Comparison of ENCODE assay signal across 9 mouse cellular contexts in the genomic region with DNA sequence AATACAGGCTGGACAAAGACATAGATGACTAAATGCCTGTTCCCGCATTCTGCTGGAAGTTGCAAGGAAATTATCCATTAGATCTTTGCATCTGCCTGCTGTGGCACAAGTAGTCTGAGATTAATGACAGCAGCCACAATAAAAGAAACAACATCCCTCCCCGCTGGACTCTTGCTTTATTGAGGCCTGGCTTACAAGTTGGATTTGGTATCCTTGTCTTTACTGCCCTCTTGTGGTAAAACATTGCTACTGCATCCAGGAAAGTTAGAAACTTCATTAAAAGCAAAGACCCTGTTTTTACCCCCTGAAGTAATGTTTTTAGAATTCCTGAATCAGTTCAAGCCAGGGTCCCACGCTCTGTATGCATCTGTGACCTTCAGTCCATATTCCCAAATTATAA. TPM values are rescaled to one million over a fixed set of nuclear protein-coding genes. Genes with fewer than 3 reads are reported as not detected.
DNase-seq lines count a peak whose midpoint lies in the region; ATAC-seq lines count a peak whose summit lies in the region.
"Had no signal": no experiment of that assay in that cellular context is flagged by ENCODE, and none has a peak within 500 bp of the region (broad histone marks: within the 10 kb centered on the region; RNA-seq: fewer than 3 reads in every experiment).

No protein-coding gene starts in this region.

- WGBS in hindbrain, embryonic 14.5 days = 21% methylated on average over 3 of the region's 3 CpGs
- WGBS in hindbrain, embryonic 16.5 days = 18% methylated on average over 3 of the region's 3 CpGs

- peak; percentile 88 for DNase-seq in hindbrain, embryonic 14.5 days (ENCODE audit: low spot score)
- DNase-seq in thymus, postnatal 14 days = peak; percentile 28
- DNase-seq in thymus, postnatal 25 days = no peak
- DNase-seq in embryo, embryonic 10 days (ENCODE audit: low spot score) = peak; percentile 78
- DNase-seq in testis, postnatal 14 days (ENCODE audit: low spot score) = no peak
- no peak for DNase-seq in gastrocnemius, postnatal 14 days

- H3K4me2 ChIP-seq in hindbrain, embryonic 14.5 days (replicated peaks) = no peak overlapping the region
- no peak overlapping the region for H3K4me2 ChIP-seq in hindbrain, embryonic 16.5 days (ENCODE audit: low read length)
- H3K4me2 ChIP-seq: liver, embryonic 15.5 days had no signal

- H3K27ac ChIP-seq in hindbrain, embryonic 14.5 days = no peak overlapping the region
- no peak overlapping the region for H3K27ac ChIP-seq in hindbrain, embryonic 16.5 days (ENCODE audit: low read depth, low read length)
- H3K27ac ChIP-seq: liver, embryonic 15.5 days had no signal

- no peaks in the 10 kb centered on the region for H3K9me3 ChIP-seq in hindbrain, embryonic 14.5 days (ENCODE audit: control insufficient read depth, low read length)
- H3K9me3 ChIP-seq in hindbrain, embryonic 16.5 days (ENCODE audit: control insufficient read depth, low read length) = no peaks in the 10 kb centered on the region
- H3K9me3 ChIP-seq: liver, embryonic 15.5 days had no signal

- H3K27me3 ChIP-seq in hindbrain, embryonic 14.5 days (ENCODE audit: control insufficient read depth, insufficient read depth, low read length) = no peaks in the 10 kb centered on the region
- H3K27me3 ChIP-seq in hindbrain, embryonic 16.5 days (replicated peaks; ENCODE audit: control insufficient read depth, insufficient read depth, low read length) = peaks cover 5% of the 10 kb centered on the region
- H3K27me3 ChIP-seq: liver, embryonic 15.5 days had no signal

- no peaks in the 10 kb centered on the region for H3K36me3 ChIP-seq in hindbrain, embryonic 14.5 days (replicated peaks; ENCODE audit: control insufficient read depth, insufficient read depth)
- H3K36me3 ChIP-seq in hindbrain, embryonic 16.5 days (ENCODE audit: control insufficient read depth, insufficient read depth, low read length) = no peaks in the 10 kb centered on the region
- H3K36me3 ChIP-seq: liver, embryonic 15.5 days had no signal

- intact Hi-C loops in gastrocnemius, postnatal 14 days (cut with DNase I; ENCODE audit: low total_unique reads) = no loop called here

- no peak for ATAC-seq in hindbrain, embryonic 14.5 days (ENCODE audit: low FRiP score)
- ATAC-seq in hindbrain, embryonic 16.5 days = no peak
- ATAC-seq in megakaryocyte progenitor cell, adult 5-6 weeks (replicated peaks; ENCODE audit: poor library complexity) = peak; percentile 59

- H3K4me1 ChIP-seq in hindbrain, embryonic 14.5 days (replicated peaks; ENCODE audit: control insufficient read depth, insufficient read depth, low read length) = no peaks in the 10 kb centered on the region
- H3K4me1 ChIP-seq in hindbrain, embryonic 16.5 days (ENCODE audit: control insufficient read depth, insufficient read depth, low read depth, low read length) = no peaks in the 10 kb centered on the region

- no peak overlapping the region for H3K9ac ChIP-seq in hindbrain, embryonic 14.5 days
- no peak overlapping the region for H3K9ac ChIP-seq in hindbrain, embryonic 16.5 days (ENCODE audit: low read depth, low read length)
- H3K9ac ChIP-seq: liver, embryonic 15.5 days had no signal

- no peak overlapping the region for H3K4me3 ChIP-seq in hindbrain, embryonic 14.5 days (replicated peaks; ENCODE audit: low read length)
- H3K4me3 ChIP-seq in hindbrain, embryonic 16.5 days (ENCODE audit: low read length) = no peak overlapping the region
- H3K4me3 ChIP-seq: liver, embryonic 15.5 days had no signal

RNA-seq across cellular contexts. Expression of a gene that starts 31.4 kb away (rescaled TPM):
- not detected in 2 replicates for polyA plus RNA-seq in hindbrain, embryonic 14.5 days (2014; fragmentation: Nextera tagmentation; extraction: Ambion mirVana)
- 0.07 TPM in 1 of 2 replicates, not detected in the other for polyA plus RNA-seq in hindbrain, embryonic 16.5 days (2015; fragmentation: Nextera tagmentation; extraction: Ambion mirVana)
- not detected in 2 replicates for total RNA-seq in megakaryocyte progenitor cell, adult 5-6 weeks (2015)
- total RNA-seq in megakaryocyte progenitor cell, adult 5-6 weeks (2017) = not detected in 2 replicates
- total RNA-seq in gastrocnemius, postnatal 14 days (2021) = not detected

Comparison
In these comparisons a context has a peak if more than half of its experiments do, and no peak if none do; other contexts are left out.
1. DNase-seq: peak in hindbrain, embryonic 14.5 days (single experiment), thymus, postnatal 14 days (single experiment) and embryo, embryonic 10 days (single experiment); none in thymus, postnatal 25 days (single experiment), testis, postnatal 14 days (single experiment) and gastrocnemius, postnatal 14 days (single experiment).